Mouse (Mus musculus) erythroid progenitor cell, adult 5-6 weeks (primary cell): ENCODE results near the gene Hectd1. TPM values are rescaled to one million over a fixed set of nuclear protein-coding genes. Genes with fewer than 3 reads are reported as not detected.

Experiments
- ATAC-seq: replicated peaks from 2 replicates; pipeline ENCODE4 v1.8.0; 2016; ENCODE audit warnings: moderate number of reproducible peaks, mild to moderate bottlenecking, moderate TSS enrichment, inconsistent platforms; ENCODE audit not compliant: poor library complexity, low FRiP score, severe bottlenecking
- total RNA-seq, 2 experiments: library from RNA; stranded (forward) in 1 of 2; stranded (reverse) in 1 of 2; fragments of 150-400 nt in 1 of 2; fragments of 186-747, 209-891 nt in 1 of 2; gene quantifications; 2 replicates each; pipeline versions ENCODE4 v1.2.3 to v1.2.4; 2015 to 2017; ENCODE audit warnings: low replicate concordance in 2 of 2

Hectd1 gene
- total RNA-seq, 2 experiments from 2014 or later, result 96.0 to 139 TPM

DNA sequence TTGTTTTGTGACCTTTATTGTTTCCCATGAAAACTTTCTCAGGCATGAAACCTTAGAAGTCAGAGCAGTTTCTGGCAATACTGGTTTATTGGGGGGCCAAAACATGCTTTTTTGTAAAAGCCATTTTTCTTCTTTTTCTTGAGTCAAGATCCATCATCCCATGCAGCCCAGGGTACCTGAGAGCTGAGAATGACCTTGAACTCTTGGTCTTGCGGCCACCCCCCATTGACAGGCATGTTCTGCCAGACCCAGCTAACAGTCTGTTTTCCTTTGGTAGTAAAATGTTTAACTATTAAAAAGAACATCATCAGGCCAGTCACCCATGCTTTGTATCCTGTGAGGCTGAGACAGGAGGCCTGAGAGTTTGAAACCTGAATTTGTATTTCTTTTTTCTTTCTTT lies 15.9 kb upstream of the Hectd1 start:
- ATAC-seq, result peak; percentile 5

DNA sequence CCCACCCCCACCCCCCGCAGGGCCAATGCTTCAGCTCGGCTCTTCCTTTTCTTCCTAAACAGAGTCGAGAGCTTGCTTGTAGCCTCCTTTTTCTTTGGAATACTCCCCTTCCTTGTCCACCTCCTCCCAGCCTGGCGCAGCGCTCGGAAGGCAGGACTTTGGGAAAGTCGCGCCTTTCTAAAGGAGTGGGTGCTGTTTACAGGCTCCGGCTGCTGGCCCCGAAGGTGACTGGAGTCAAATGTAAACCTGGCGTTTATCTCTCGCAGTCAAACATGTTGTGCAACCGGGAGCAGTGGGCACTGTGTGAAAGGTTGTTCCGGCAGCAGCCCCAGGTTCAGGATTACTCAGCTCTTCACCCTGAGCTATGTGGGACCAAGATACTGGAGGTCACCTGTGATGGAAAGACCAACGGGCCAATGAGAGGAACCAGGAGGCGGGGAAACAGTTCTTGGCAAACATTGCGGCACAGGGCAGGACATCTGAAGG lies 15.5 kb upstream of the Hectd1 start:
- peak; percentile 90 for ATAC-seq

GRCm38 (mm10) chr12:51843576-51844520 lies 14.5 kb upstream of the Hectd1 start:
- ATAC-seq, result no peak

DNA sequence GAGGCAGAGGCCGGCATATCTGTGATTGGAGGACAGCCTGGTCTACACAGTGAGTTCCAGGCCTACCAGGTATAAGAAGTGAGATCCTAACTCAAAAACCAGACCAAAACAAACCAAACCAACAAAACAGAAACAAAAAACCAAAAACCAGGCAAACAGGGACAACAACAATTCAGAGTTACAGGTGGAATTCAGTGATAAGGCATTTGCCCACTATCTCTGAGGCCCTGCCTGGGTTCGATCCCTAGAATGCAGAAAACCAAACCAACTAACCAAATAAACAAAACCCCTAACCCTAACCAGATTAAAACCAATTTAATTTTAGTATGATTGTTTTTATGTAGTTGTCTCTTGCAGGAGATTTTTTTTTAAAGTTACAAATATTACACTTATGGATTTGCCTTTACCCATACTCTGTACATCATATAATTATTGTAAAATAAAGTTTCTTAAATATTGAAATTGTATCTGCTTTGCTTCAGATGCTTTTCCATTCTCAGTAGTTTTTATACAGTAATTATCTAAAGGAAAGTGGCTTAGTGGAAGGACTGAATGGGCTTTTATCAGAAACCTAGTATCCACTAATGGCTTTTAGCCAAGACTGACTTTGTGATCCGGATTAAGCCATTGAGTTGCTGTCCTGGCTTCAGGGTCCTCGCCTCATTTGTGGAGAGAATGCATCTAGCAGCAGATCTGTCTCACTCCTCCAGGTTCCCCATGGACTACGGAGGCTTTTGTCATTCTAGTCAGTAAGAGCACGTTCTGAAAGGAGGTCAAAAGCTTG lies 12.9 kb upstream of the Hectd1 start:
- ATAC-seq, result peak; percentile 59

- no peak for ATAC-seq
These were observed 10.5 kb upstream of the Hectd1 start for GRCm38 (mm10) chr12:51839856-51840255.

GRCm38 (mm10) chr12:51835219-51835618 lies 5.9 kb upstream of the Hectd1 start:
- ATAC-seq, result no peak

GRCm38 (mm10) chr12:51831931-51832330 lies 2.6 kb upstream of the Hectd1 start:
- ATAC-seq, result no peak

DNA sequence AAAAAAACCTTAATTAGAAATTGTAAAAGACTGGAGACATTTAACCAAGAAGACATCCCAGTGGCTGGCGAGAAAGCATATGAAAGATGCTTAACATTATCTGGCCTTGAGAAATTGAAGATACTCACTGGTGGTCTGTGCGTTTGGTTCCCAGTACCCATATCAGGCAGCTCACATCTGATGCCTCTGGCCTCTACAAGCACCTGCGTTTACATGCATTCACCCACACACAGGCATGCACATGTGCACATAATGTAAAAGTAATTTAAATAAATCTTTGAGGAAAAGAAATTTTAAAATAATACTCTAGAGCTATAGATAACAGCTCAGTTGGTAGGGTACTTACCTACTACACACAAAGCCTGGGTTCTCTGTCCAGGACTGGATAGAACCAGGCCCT lies 2.0 kb upstream of the Hectd1 start:
- no peak for ATAC-seq

DNA sequence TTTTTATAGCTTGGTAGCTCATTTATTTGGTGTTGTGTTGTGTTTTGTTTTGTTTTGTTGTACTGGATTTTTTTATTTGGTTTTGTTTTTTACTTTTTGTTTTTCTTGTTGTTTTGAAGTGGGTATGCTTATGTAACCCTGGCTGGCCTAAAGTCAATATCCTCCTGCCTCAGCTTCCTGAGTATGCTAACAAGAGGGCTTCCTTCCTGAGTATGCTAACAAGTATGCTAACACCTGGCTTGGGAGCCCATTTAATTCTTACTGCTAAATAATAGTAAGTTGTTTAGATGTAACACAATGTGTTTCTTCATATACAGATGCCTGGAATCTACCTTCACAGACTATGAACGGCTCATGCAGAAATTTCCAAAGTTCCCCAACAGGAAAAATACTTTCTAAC lies 1.3 kb upstream of the Hectd1 start:
- ATAC-seq, result no peak

DNA sequence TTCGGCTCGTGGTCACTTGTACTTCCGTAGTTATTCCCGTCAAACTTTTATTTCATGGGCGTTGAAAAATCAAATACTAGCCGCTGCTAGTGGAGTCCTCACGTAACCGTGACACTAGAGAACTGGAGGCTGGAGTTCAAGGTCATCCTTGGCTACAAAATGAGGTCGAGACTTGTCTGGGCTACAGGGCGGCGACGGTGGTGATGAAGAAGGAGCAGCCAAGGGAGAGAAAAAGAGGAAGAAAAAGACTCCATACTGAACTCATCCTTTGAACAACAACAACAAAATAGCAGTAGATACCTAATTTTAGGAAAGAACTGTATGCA lies 704 bp upstream of the Hectd1 start:
- peak; percentile 66 for ATAC-seq

- peak; percentile 41; the same call in 1 of the 2 replicates for ATAC-seq
These were observed 533 bp downstream of the Hectd1 start for GRCm38 (mm10) chr12:51828716-51829289.

DNA sequence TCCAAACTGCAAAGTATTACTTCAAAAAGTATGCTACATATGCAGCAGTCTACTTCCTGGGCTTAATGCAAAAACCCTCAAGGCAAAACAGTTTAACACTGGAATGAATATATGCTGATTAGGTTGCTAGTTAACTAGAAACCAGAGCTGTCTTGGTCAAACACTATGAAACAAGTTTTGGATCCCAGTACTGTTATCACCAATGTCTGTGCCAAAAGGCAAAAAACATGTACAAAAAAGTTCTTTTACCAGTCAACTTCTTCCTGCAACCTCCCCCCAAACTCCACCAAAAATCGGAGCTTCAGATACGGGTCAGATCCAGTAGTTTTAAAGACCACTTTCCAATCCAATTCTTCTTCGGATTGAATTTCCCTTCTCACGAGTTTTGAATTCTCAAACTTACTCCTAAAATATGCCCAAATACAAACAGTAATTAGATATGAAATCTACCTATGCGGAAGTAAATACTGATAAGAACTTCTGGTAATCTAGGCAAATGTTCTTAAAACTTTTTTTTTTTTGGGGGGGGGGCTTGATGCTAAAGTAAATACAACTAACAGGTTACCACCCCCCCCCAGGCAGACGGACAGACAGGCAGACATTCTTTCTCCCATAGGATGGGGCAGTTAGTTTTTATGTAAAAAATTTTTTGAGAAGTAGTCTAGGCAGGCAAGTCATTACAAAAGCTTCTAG lies 1.2 kb downstream of the Hectd1 start:
- no peak for ATAC-seq

DNA sequence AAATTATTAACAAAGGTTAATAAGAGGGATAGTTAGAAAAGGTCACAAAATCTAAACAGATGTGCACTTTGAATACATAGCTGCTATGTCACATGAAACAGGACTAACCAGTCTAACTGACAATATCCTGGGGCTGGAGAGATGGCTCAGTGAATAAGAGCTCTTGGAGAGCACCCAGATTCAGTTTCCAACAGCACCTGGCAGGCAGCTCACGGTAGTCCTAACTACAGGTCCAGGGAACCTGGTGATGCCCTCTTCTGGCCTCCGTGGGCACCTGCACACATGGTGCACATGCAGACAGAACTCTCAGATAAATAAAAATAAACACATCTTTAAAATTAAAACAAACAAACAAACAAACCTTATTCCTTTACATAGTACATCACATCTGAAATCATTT lies 4.0 kb downstream of the Hectd1 start:
- no peak for ATAC-seq

DNA sequence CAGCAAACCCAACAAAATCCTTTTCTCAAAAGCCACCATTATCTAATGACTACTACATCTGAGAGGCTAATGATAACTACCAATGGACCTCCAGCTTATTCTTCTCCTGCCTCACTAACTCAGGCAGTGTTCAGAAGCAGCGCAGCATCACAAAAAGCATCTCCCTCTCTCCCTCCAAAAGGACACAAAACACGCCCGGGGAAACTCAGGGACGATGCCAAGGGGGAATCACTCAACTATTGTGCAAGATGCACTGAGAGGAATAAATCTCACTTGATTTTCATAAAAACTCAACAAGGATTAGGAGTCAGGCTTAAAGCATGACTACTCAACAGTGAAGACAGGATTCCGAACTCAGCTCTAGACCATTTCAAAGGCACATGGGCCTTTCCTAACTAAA lies 6.0 kb downstream of the Hectd1 start:
- no peak for ATAC-seq

GRCm38 (mm10) chr12:51822861-51823260 lies 6.5 kb downstream of the Hectd1 start:
- no peak for ATAC-seq

DNA sequence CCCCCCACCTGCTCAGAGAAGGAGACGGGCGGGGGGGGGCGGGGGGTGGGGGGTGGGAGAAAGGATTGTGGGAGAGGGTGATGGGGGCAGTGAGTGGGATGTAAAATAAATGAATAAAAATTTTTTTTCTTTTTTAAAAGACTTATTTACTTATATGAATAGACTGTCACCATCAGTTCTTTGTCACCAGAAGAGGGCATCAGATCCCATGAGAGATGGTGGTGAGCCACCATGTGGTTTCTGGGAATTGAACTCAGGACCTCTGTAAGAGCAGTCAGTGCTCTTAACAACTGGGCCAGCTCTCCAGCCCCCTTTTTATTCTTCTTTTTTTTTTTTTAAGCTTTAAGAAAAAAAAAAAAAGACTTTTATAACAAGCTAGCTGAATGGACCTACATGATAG lies 7.1 kb downstream of the Hectd1 start:
- no peak for ATAC-seq

- ATAC-seq, result peak; percentile 82
These were observed 8.1 kb downstream of the Hectd1 start for GRCm38 (mm10) chr12:51821256-51821655.

- ATAC-seq, result no peak
These were observed 9.3 kb downstream of the Hectd1 start for GRCm38 (mm10) chr12:51819951-51820498.

DNA sequence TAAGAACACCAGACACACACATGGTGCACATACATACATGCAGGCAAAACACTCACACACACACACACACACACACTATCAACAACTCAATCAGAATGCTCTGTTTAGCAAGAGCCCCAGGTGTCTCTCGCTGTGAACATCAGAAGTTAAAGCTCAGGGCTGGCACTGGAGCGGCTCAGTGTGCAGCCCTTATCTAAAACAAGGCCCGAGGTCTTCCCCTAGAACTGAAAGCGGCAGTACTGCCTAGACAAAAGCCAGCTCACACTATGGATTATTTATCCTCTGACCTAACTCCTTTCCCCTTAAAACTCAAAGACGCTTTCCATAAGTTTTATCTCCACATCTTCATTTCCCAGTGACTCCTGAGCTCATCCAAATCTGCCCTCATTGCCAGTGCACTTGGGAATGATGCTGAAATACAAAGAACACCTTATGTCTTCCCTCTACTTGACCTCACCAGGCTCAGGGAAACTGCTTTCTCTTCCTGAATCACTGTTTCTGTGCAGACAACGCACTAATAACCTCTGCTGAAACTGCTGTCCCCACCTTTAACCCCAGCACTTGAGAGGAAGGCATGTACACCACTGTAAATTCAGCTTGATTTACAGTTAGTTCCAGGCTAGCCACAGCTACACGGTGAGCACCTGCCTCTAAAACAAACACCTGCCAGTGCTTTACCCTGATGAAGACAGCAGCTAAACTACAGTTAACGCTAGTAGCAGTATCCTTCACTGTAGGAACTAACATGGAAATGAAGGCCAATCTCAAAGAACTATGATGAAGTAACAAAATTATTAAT lies 11.3 kb downstream of the Hectd1 start:
- peak; percentile 54; the same call in 1 of the 2 replicates for ATAC-seq
